Mouse (Mus musculus): Measurements from ENCODE around the gene Lef1. TPM values are rescaled to one million over a fixed set of nuclear protein-coding genes. Genes with fewer than 3 reads are reported as not detected.

Gene Lef1
- polyA plus RNA-seq, 1 experiment = 7.6 TPM

- no peak for DNase-seq
- WGBS = 1% methylated on average over 36 of the region's 36 CpGs
- H3K4me3 ChIP-seq (replicated peaks; ENCODE audit: extremely low read depth, low read depth, low read length) = peak overlapping the region; percentile 40
- TF ChIP-seq POLR2A (IDR thresholded peaks at IDR 0.05; ENCODE audit: borderline replicate concordance, extremely low read depth, low read depth, low read length) (peak; percentile 23; the same call in 1 of the 2 replicates), CTCF (IDR thresholded peaks at IDR 0.05; ENCODE audit: insufficient read depth, low read length) (no peak)
- H3K4me1 ChIP-seq (ENCODE audit: control insufficient read depth, insufficient read depth, low read length) = peaks cover 4% of the 10 kb centered on the region; the same call in 1 of the 2 replicates
These were observed 4.3 kb upstream of the Lef1 start for GRCm38 (mm10) chr3:131105940-131106401.

GRCm38 (mm10) chr3:131106451-131107291, 3.6 kb upstream of the Lef1 start:
- no peak for DNase-seq
- Histone ChIP-seq H3K4me1 (ENCODE audit: control insufficient read depth, insufficient read depth, low read length) (peaks cover 9% of the 10 kb centered on the region), H3K4me3 (replicated peaks; ENCODE audit: extremely low read depth, low read depth, low read length) (no peak overlapping the region)
- 1% methylated on average over 45 of the region's 45 CpGs for whole genome bisulfite sequencing
- no peak for TF ChIP-seq POLR2A (IDR thresholded peaks at IDR 0.05; ENCODE audit: borderline replicate concordance, extremely low read depth, low read depth, low read length)
- no peak for TF ChIP-seq CTCF (IDR thresholded peaks at IDR 0.05; ENCODE audit: insufficient read depth, low read length)

- Histone ChIP-seq H3K4me1 (ENCODE audit: control insufficient read depth, insufficient read depth, low read length) (peaks cover 14% of the 10 kb centered on the region), H3K4me3 (replicated peaks; ENCODE audit: extremely low read depth, low read depth, low read length) (no peak overlapping the region)
- no peak for DNase-seq
- TF ChIP-seq CTCF (IDR thresholded peaks at IDR 0.05; ENCODE audit: insufficient read depth, low read length) = no peak
- TF ChIP-seq POLR2A (IDR thresholded peaks at IDR 0.05; ENCODE audit: borderline replicate concordance, extremely low read depth, low read depth, low read length) = no peak
- WGBS = 7% methylated on average over 34 of the region's 34 CpGs
These were observed 2.8 kb upstream of the Lef1 start for GRCm38 (mm10) chr3:131107301-131108093.

- TF ChIP-seq CTCF (IDR thresholded peaks at IDR 0.05; ENCODE audit: insufficient read depth, low read length) = no peak
- no peak for TF ChIP-seq POLR2A (IDR thresholded peaks at IDR 0.05; ENCODE audit: borderline replicate concordance, extremely low read depth, low read depth, low read length)
- Histone ChIP-seq H3K4me3 (replicated peaks; ENCODE audit: extremely low read depth, low read depth, low read length) (no peak overlapping the region), H3K4me1 (ENCODE audit: control insufficient read depth, insufficient read depth, low read length) (peaks cover 15% of the 10 kb centered on the region)
- no peak for DNase-seq
- WGBS = 14% methylated on average over 9 of the region's 9 CpGs
These were observed 2.1 kb upstream of the Lef1 start for GRCm38 (mm10) chr3:131108094-131108653.

GRCm38 (mm10) chr3:131109066-131109685, 1.1 kb upstream of the Lef1 start:
- DNase-seq = no peak
- no peak for TF ChIP-seq CTCF (IDR thresholded peaks at IDR 0.05; ENCODE audit: insufficient read depth, low read length)
- TF ChIP-seq POLR2A (IDR thresholded peaks at IDR 0.05; ENCODE audit: borderline replicate concordance, extremely low read depth, low read depth, low read length) = no peak
- Histone ChIP-seq H3K4me3 (replicated peaks; ENCODE audit: extremely low read depth, low read depth, low read length) (no peak overlapping the region), H3K4me1 (ENCODE audit: control insufficient read depth, insufficient read depth, low read length) (peaks cover 15% of the 10 kb centered on the region)
- 9% methylated on average over 15 of the region's 15 CpGs for WGBS

GRCm38 (mm10) chr3:131109686-131110070, 593 bp upstream of the Lef1 start:
- Histone ChIP-seq H3K4me1 (ENCODE audit: control insufficient read depth, insufficient read depth, low read length) (peaks cover 15% of the 10 kb centered on the region), H3K4me3 (replicated peaks; ENCODE audit: extremely low read depth, low read depth, low read length) (no peak overlapping the region)
- no peak for DNase-seq
- TF ChIP-seq POLR2A (IDR thresholded peaks at IDR 0.05; ENCODE audit: borderline replicate concordance, extremely low read depth, low read depth, low read length) (no peak), CTCF (IDR thresholded peaks at IDR 0.05; ENCODE audit: insufficient read depth, low read length) (no peak)
- WGBS = 3% methylated on average over 13 of the region's 14 CpGs

GRCm38 (mm10) chr3:131111151-131111850, 1.0 kb downstream of the Lef1 start:
- Histone ChIP-seq H3K4me3 (replicated peaks; ENCODE audit: extremely low read depth, low read depth, low read length) (peak overlapping the region; percentile 59), H3K4me1 (ENCODE audit: control insufficient read depth, insufficient read depth, low read length) (peaks cover 13% of the 10 kb centered on the region)
- WGBS = 1% methylated on average over 59 of the region's 59 CpGs
- DNase-seq = peak; percentile 19
- no peak for TF ChIP-seq CTCF (IDR thresholded peaks at IDR 0.05; ENCODE audit: insufficient read depth, low read length)
- TF ChIP-seq POLR2A (IDR thresholded peaks at IDR 0.05; ENCODE audit: borderline replicate concordance, extremely low read depth, low read depth, low read length) = no peak

- WGBS = under 1% methylated on average over 69 of the region's 69 CpGs
- TF ChIP-seq CTCF (IDR thresholded peaks at IDR 0.05; ENCODE audit: insufficient read depth, low read length) = no peak
- TF ChIP-seq POLR2A (IDR thresholded peaks at IDR 0.05; ENCODE audit: borderline replicate concordance, extremely low read depth, low read depth, low read length) = no peak
- Histone ChIP-seq H3K4me3 (replicated peaks; ENCODE audit: extremely low read depth, low read depth, low read length) (peak overlapping the region; percentile 59), H3K4me1 (ENCODE audit: control insufficient read depth, insufficient read depth, low read length) (peaks cover 12% of the 10 kb centered on the region)
- peak; percentile 15 for DNase-seq
These were observed 1.7 kb downstream of the Lef1 start for GRCm38 (mm10) chr3:131111851-131112572.
